Mouse (Mus musculus): Measurements from ENCODE around the gene Ugt2b36.
"Not testable (repeated sequence)": the region's sequence is repeated elsewhere in the genome, so short reads cannot be mapped to it uniquely, and the experiment has no call there.

GRCm38 (mm10) chr5:87140196-87140595 lies 47.8 kb upstream of the Ugt2b36 start, which contains the start of gene Ugt2b5:
- not testable (repeated sequence) for TF ChIP-seq CTCF (IDR thresholded peaks at IDR 0.05; ENCODE audit: insufficient read depth, low read length); POLR2A (IDR thresholded peaks at IDR 0.05; ENCODE audit: borderline replicate concordance, extremely low read depth, low read depth, low read length)
